Mouse (Mus musculus): ENCODE data around the gene Krtap12-1. TPM values are rescaled to one million over a fixed set of nuclear protein-coding genes. Genes with fewer than 3 reads are reported as not detected.
"Not testable (repeated sequence)": the region's sequence is repeated elsewhere in the genome, so short reads cannot be mapped to it uniquely, and the experiment has no call there.

Krtap12-1 gene
- total RNA-seq, 2 experiments from 2014 or later: not detected

GRCm38 (mm10) chr10:77738929-77739328, 18.5 kb downstream of the Krtap12-1 start:
- DNase-seq: no peak
- intact Hi-C loops (cut with DNase I): no loop called here

GRCm38 (mm10) chr10:77741924-77742688, 21.7 kb downstream of the Krtap12-1 start, which contains the start of gene Gm18596:
TSS of gene Gm18596 (minus strand) at chr10:77742638.
- DNase-seq; intact Hi-C loops (cut with DNase I): not testable (repeated sequence)

GRCm38 (mm10) chr10:77750686-77751085, 30.3 kb downstream of the Krtap12-1 start:
- intact Hi-C loops (cut with DNase I); DNase-seq: not testable (repeated sequence)

GRCm38 (mm10) chr10:77751254-77751653, 30.9 kb downstream of the Krtap12-1 start, which contains the start of gene Gm9736:
TSS of gene Gm9736 (minus strand) at chr10:77751354.
- DNase-seq; intact Hi-C loops (cut with DNase I): not testable (repeated sequence)

- DNase-seq; intact Hi-C loops (cut with DNase I): not testable (repeated sequence)
Observed at GRCm38 (mm10) chr10:77752312-77752711, 31.9 kb downstream of the Krtap12-1 start.

GRCm38 (mm10) chr10:77753448-77753847, 33.0 kb downstream of the Krtap12-1 start:
- intact Hi-C loops (cut with DNase I): no loop called here

GRCm38 (mm10) chr10:77759582-77759981, 39.2 kb downstream of the Krtap12-1 start, which contains the start of gene Gm3233:
TSS of gene Gm3233 (minus strand) at chr10:77759682.
- intact Hi-C loops (cut with DNase I); DNase-seq: not testable (repeated sequence)

More at GRCm38 (mm10) chr10:77753448-77753847, 33.0 kb downstream of the Krtap12-1 start:
- no peak for DNase-seq

GRCm38 (mm10) chr10:77769727-77770126, 49.3 kb downstream of the Krtap12-1 start:
- intact Hi-C loops (cut with DNase I): no loop called here

More at GRCm38 (mm10) chr10:77769727-77770126, 49.3 kb downstream of the Krtap12-1 start:
- DNase-seq: no peak

Other genes with a start within 250 kb of the Krtap12-1 start
- gene Fam207a, start 204.8 kb upstream of the Krtap12-1 start, total RNA-seq (2021): 10 to 100 TPM; 11.7 to 12.0 TPM
- 1 to 10 TPM; 3.3 to 4.4 TPM for gene Itgb2, start 190.3 kb upstream of the Krtap12-1 start, total RNA-seq (2021)
- 100 to 1,000 TPM; 134 to 148 TPM for gene Pttg1ip, start 138.9 kb upstream of the Krtap12-1 start, total RNA-seq (2021)
- gene Sumo3, start 114.5 kb upstream of the Krtap12-1 start, total RNA-seq (2021): 10 to 100 TPM; 68.3 to 79.2 TPM
- gene Gm49325, start 114.4 kb upstream of the Krtap12-1 start, total RNA-seq (2021): 10 to 100 TPM; 12.2 to 13.5 TPM
- gene Ube2g2, start 98.3 kb upstream of the Krtap12-1 start, total RNA-seq (2021): 10 to 100 TPM; 57.7 to 68.8 TPM
- not detected for gene Tspear, start 34.0 kb upstream of the Krtap12-1 start, total RNA-seq (2021)
- not detected for gene Gm19402, start 29.8 kb upstream of the Krtap12-1 start, total RNA-seq (2021)
- gene Gm9508, start 23.4 kb upstream of the Krtap12-1 start, total RNA-seq (2021): not detected
- not detected for gene Gm10272, start 14.0 kb upstream of the Krtap12-1 start, total RNA-seq (2021)
- gene Gm10024, start 9.1 kb upstream of the Krtap12-1 start, total RNA-seq (2021): not detected
- not detected for gene Gm10142, start 4.8 kb upstream of the Krtap12-1 start, total RNA-seq (2021)
- not detected for gene Gm10100, start 5.9 kb downstream of the Krtap12-1 start, total RNA-seq (2021)
- gene Gm18596, start 22.0 kb downstream of the Krtap12-1 start, total RNA-seq (2021): not detected
- not detected for gene Gm9736, start 30.8 kb downstream of the Krtap12-1 start, total RNA-seq (2021)
- gene Gm3233, start 39.1 kb downstream of the Krtap12-1 start, total RNA-seq (2021): not detected
- not detected for gene Gm3238, start 50.7 kb downstream of the Krtap12-1 start, total RNA-seq (2021)
- not detected for gene Gm7138, start 56.3 kb downstream of the Krtap12-1 start, total RNA-seq (2021)
- gene Gm3250, start 61.9 kb downstream of the Krtap12-1 start, total RNA-seq (2021): not detected
- gene Gm7137, start 67.6 kb downstream of the Krtap12-1 start, total RNA-seq (2021): not detected
- gene Gm9639, start 74.5 kb downstream of the Krtap12-1 start, total RNA-seq (2021): not detected
- gene Gm19668, start 78.5 kb downstream of the Krtap12-1 start, total RNA-seq (2021): not detected
- not detected for gene Gm9507, start 91.2 kb downstream of the Krtap12-1 start, total RNA-seq (2021)
- not detected for gene Gm2696, start 94.1 kb downstream of the Krtap12-1 start, total RNA-seq (2021)
- gene Krtap10-4, start 106.5 kb downstream of the Krtap12-1 start, total RNA-seq (2021): not detected
- gene Krtap10-10, start 115.3 kb downstream of the Krtap12-1 start, total RNA-seq (2021): not detected
- not detected for gene Gm36176, start 126.2 kb downstream of the Krtap12-1 start, total RNA-seq (2021)
- gene Gm10318, start 132.3 kb downstream of the Krtap12-1 start, total RNA-seq (2021): not detected
- not detected for gene Gm3285, start 141.4 kb downstream of the Krtap12-1 start, total RNA-seq (2021)
- gene Lrrc3, start 181.9 kb downstream of the Krtap12-1 start, total RNA-seq (2021): 1 to 10 TPM; 1.3 to 1.9 TPM
- under 1 TPM; 0.14 to 0.40 TPM for gene Trpm2, start 250.0 kb downstream of the Krtap12-1 start, total RNA-seq (2021)